Mouse (Mus musculus) stomach, postnatal 0 days (tissue): ENCODE data around the gene Tnik. TPM values are rescaled to one million over a fixed set of nuclear protein-coding genes. Genes with fewer than 3 reads are reported as not detected.

Experiments
- ATAC-seq: fragments of 200-750 bp; cut with Nextera tagmentation; 2 replicates; pipeline ENCODE4 v1.8.0; 2017; ENCODE audit not compliant: low FRiP score, low TSS enrichment
- DNase-seq: peaks from one replicate; pipeline ENCODE4 v3.0.0-alpha.2; 2016; ENCODE audit warnings: low spot score
- H3K27ac ChIP-seq: fragments of 300-500 bp; sonication (generic); replicated peaks from 2 replicates; pipeline ENCODE4 v1.5.1; 2014; ENCODE audit warnings: mild to moderate bottlenecking, control low read depth
- H3K27me3 ChIP-seq: fragments of 300-500 bp; sonication (generic); 2 replicates; pipeline ENCODE4 v1.6.1; 2014; ENCODE audit warnings: low read length; ENCODE audit not compliant: control insufficient read depth, insufficient read depth
- H3K36me3 ChIP-seq: fragments of 300-500 bp; sonication (generic); 2 replicates; pipeline ENCODE4 v1.6.1; 2014; ENCODE audit warnings: low read length, mixed read lengths; ENCODE audit not compliant: control insufficient read depth, insufficient read depth
- H3K4me1 ChIP-seq: fragments of 300-500 bp; sonication (generic); replicated peaks from 2 replicates; pipeline ENCODE4 v1.6.1; 2014; ENCODE audit warnings: antibody characterized with exemption; ENCODE audit not compliant: control insufficient read depth, insufficient read depth
- H3K4me2 ChIP-seq: fragments of 300-500 bp; sonication (generic); replicated peaks from 2 replicates; pipeline ENCODE4 v1.6.1; 2014; ENCODE audit warnings: low read depth, mild to moderate bottlenecking, control low read depth, moderate library complexity
- H3K4me3 ChIP-seq: fragments of 300-500 bp; sonication (generic); 2 replicates; pipeline ENCODE4 v1.5.1; 2014; ENCODE audit warnings: low read depth, low read length, control low read depth
- H3K9ac ChIP-seq: fragments of 300-500 bp; sonication (generic); 2 replicates; pipeline ENCODE4 v1.6.1; 2014; ENCODE audit warnings: mild to moderate bottlenecking, low read length, control low read depth, mixed read lengths
- H3K9me3 ChIP-seq: fragments of 300-500 bp; sonication (generic); 2 replicates; pipeline ENCODE4 v1.6.1; 2016; ENCODE audit warnings: low read length; ENCODE audit not compliant: control insufficient read depth
- CTCF ChIP-seq: IDR thresholded peaks from 2 replicates; pipeline ENCODE4 v1.5.1; 2016; ENCODE audit warnings: antibody characterized with exemption, low read depth, mild to moderate bottlenecking, moderate library complexity
- EP300 ChIP-seq: optimal IDR thresholded peaks from 2 replicates; pipeline ENCODE3; 2016; ENCODE audit warnings: antibody characterized with exemption
- WGBS: fragments of 180-500 bp; shearing (Covaris S2); extraction: QIAGEN DNeasy Blood & Tissue Kit; methylation state at CpG from one replicate; pipeline ENCODE4 v1.1.7; 2014; 5-methylcytosine and 5-hydroxymethylcytosine counted together
- polyA plus RNA-seq: library from polyadenylated mRNA; unstranded; fragments of >200 nt; fragmentation: Nextera tagmentation; extraction: Ambion mirVana; gene quantifications from 2 replicates; pipeline ENCODE4 v1.2.1, GENCODE M21; 2015

The Tnik gene
- polyA plus RNA-seq, 1 experiment from 2014 or later = 4.6 TPM

DNA sequence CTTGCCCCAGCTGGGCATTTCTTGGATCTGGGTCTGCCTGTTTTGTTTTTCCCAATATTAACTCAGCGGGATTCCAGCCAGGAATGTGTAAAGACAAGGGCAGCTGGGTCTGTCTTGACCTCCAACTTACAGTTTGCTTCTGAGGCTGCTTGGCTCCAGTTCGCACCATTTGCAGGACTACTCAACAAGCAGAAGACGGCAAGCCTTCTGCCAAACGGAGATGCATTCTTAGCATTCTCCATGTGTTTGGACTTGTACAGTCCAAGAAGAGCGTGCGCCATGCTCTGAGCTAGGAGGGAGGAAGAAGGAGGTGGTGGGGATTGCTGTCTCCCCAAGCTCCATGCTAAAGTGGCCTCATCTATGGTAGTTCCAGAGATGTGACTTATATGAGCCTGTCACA lies 70.9 kb downstream of the Tnik start:
- Histone ChIP-seq H3K36me3 (no peaks in the 10 kb centered on the region), H3K27ac (no peak overlapping the region), H3K4me3 (no peak overlapping the region), H3K9ac (no peak overlapping the region), H3K4me1 (no peaks in the 10 kb centered on the region; the same call in 1 of the 2 replicates), H3K27me3 (no peaks in the 10 kb centered on the region), H3K4me2 (no peak overlapping the region), H3K9me3 (no peaks in the 10 kb centered on the region)
- ATAC-seq (no peak), DNase-seq (no peak)
- TF ChIP-seq CTCF (no peak), EP300 (no peak)
- 30% methylated on average over 6 of the region's 6 CpGs for WGBS

- no peak for TF ChIP-seq CTCF
- TF ChIP-seq EP300 = no peak
- no peak overlapping the region for H3K27ac ChIP-seq
Measured at GRCm38 (mm10) chr3:28334547-28334946, 71.5 kb downstream of the Tnik start.

GRCm38 (mm10) chr3:28340071-28340470 lies 77.1 kb downstream of the Tnik start:
- ATAC-seq (no peak), DNase-seq (no peak)
- H3K36me3 ChIP-seq = no peaks in the 10 kb centered on the region
- H3K27me3 ChIP-seq = no peaks in the 10 kb centered on the region
- no peak overlapping the region for H3K4me2 ChIP-seq
- no peak overlapping the region for H3K27ac ChIP-seq
- no peak overlapping the region for H3K9ac ChIP-seq
- H3K4me3 ChIP-seq = no peak overlapping the region
- H3K4me1 ChIP-seq = no peaks in the 10 kb centered on the region
- TF ChIP-seq CTCF (no peak), EP300 (no peak)
- no peaks in the 10 kb centered on the region for H3K9me3 ChIP-seq
- 36% methylated on average over 8 of the region's 8 CpGs for WGBS

More at GRCm38 (mm10) chr3:28334547-28334946, 71.5 kb downstream of the Tnik start:
- no peak overlapping the region for H3K9ac ChIP-seq
- ATAC-seq (no peak), DNase-seq (no peak)
- no peaks in the 10 kb centered on the region for H3K27me3 ChIP-seq
- H3K4me2 ChIP-seq = no peak overlapping the region
- no peak overlapping the region for H3K4me3 ChIP-seq
- 94% methylated on average over 1 of the region's 1 CpGs for WGBS
- no peaks in the 10 kb centered on the region for H3K9me3 ChIP-seq
- H3K4me1 ChIP-seq = no peaks in the 10 kb centered on the region; the same call in 1 of the 2 replicates
- H3K36me3 ChIP-seq = no peaks in the 10 kb centered on the region

GRCm38 (mm10) chr3:28343204-28343603 lies 80.2 kb downstream of the Tnik start:
- TF ChIP-seq EP300 = no peak
- TF ChIP-seq CTCF = no peak
- H3K9me3 ChIP-seq = no peaks in the 10 kb centered on the region
- no peak for DNase-seq

GRCm38 (mm10) chr3:28343661-28344060 lies 80.6 kb downstream of the Tnik start:
- H3K4me3 ChIP-seq = no peak overlapping the region
- no peaks in the 10 kb centered on the region for H3K27me3 ChIP-seq
- TF ChIP-seq CTCF = no peak
- TF ChIP-seq EP300 = no peak
- WGBS = 77% methylated on average over 2 of the region's 2 CpGs
- H3K36me3 ChIP-seq = no peaks in the 10 kb centered on the region
- no peak overlapping the region for H3K4me2 ChIP-seq
- H3K9me3 ChIP-seq = no peaks in the 10 kb centered on the region
- no peak overlapping the region for H3K27ac ChIP-seq
- no peak overlapping the region for H3K9ac ChIP-seq
- ATAC-seq = no peak
- H3K4me1 ChIP-seq = no peaks in the 10 kb centered on the region
- no peak for DNase-seq

More at GRCm38 (mm10) chr3:28343204-28343603, 80.2 kb downstream of the Tnik start:
- no peak overlapping the region for H3K27ac ChIP-seq
- H3K27me3 ChIP-seq = no peaks in the 10 kb centered on the region
- H3K4me3 ChIP-seq = no peak overlapping the region
- H3K4me2 ChIP-seq = no peak overlapping the region
- H3K9ac ChIP-seq = no peak overlapping the region
- no peak for ATAC-seq
- no peaks in the 10 kb centered on the region for H3K4me1 ChIP-seq
- WGBS = 94% methylated on average over 3 of the region's 3 CpGs
- no peaks in the 10 kb centered on the region for H3K36me3 ChIP-seq

GRCm38 (mm10) chr3:28345446-28345845 lies 82.4 kb downstream of the Tnik start:
- H3K4me1 ChIP-seq = no peaks in the 10 kb centered on the region
- no peaks in the 10 kb centered on the region for H3K36me3 ChIP-seq
- TF ChIP-seq EP300 = no peak
- TF ChIP-seq CTCF = no peak
- H3K27me3 ChIP-seq = no peaks in the 10 kb centered on the region
- DNase-seq (no peak), ATAC-seq (no peak)
- WGBS = 70% methylated on average over 1 of the region's 1 CpGs
- H3K4me3 ChIP-seq = no peak overlapping the region
- H3K9ac ChIP-seq = no peak overlapping the region
- no peaks in the 10 kb centered on the region for H3K9me3 ChIP-seq
- no peak overlapping the region for H3K27ac ChIP-seq
- no peak overlapping the region for H3K4me2 ChIP-seq
